Mouse (Mus musculus) cerebellum, adult 11 months (tissue): Measurements from ENCODE around the gene Celsr1.

Experiments
- DNase-seq: peaks from one replicate; pipeline ENCODE4 v3.0.0; 2022

Celsr1 gene

DNA sequence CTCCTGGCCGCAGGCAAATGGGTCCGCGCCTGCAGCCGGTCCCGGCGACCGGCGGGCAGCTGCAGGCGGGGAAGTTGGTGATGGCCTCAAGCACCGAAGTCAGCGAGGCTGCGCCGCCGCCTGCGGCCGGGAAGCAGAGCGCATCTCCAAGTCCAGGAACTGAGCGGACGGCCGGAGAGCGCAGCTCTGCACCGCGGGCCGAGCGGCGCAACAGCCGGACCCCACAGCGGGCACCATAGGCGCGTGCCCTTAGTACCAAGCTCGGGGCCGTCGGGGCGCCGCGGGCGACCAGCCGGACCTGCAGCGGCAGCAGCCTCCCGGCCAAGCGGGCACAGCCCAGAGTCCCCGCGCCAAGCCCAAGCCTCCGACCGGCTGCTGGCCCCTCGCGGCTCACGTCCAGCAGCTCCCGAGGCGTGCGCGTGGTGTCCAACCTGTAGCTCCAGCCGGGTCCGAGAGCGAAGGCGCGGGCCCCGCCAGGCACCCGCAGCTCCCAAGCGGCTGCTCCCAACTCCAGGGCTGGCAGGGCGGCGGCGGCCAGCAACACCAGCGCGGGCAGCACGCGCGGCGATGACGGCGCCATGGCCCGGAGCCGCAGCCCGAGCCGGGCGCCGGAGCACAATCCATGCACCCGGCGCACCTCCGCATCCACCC, at the start of gene Celsr1:
TSS of gene Celsr1 (minus strand) at position 587 of the 651 bp plus-strand sequence.
- DNase-seq, result no peak

GRCm38 (mm10) chr15:86083261-86083741, 49.7 kb upstream of the Celsr1 start:
- no peak for DNase-seq

- peak; percentile 83 for DNase-seq
These were observed 49.0 kb upstream of the Celsr1 start for GRCm38 (mm10) chr15:86082551-86082961.

- DNase-seq, result no peak
These were observed 48.1 kb upstream of the Celsr1 start for GRCm38 (mm10) chr15:86081654-86082053.

- DNase-seq, result no peak
These were observed 46.8 kb upstream of the Celsr1 start for GRCm38 (mm10) chr15:86080408-86080807.

DNA sequence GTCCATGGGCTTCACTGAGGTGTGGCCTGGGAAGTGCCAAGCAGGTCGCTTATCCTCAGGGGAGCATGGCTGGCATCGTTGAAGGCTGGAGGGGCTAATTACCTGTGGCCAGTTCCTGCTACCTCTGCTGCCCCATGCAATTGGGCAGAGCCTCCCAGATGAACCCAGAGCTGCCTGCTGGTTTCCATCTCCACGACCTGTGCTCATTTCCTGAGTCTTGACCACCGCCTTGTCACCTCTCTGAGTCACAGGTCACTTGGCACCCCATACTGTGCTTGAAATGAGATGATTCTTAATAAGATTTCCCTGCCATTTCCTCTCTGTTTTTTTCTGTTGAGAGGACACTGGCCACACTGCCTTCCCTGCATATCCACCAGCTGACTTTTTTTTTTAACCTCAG, 46.3 kb upstream of the Celsr1 start:
- DNase-seq, result no peak

- DNase-seq, result no peak
These were observed 45.9 kb upstream of the Celsr1 start for GRCm38 (mm10) chr15:86079467-86079866.

GRCm38 (mm10) chr15:86078481-86079216, 45.1 kb upstream of the Celsr1 start:
- no peak for DNase-seq

DNA sequence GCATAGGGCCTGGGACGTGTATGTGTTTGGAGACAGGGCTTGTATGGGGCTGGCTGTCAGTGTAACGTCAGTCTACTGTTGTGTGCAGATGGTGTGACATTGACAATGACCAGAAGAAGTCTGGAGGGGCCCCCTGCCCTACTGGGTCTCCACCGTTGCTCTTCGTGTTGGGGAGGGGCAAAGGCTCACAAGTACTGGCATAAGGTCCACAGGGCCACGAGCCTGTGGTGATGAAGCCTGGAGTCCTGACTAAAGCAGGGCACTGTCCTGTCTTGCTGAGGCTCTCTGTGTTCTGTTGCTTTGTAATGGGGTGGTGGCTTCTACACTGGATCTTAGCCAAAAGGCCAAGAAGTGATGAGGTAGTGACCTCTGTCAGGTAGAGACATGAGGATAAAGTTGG, 44.4 kb upstream of the Celsr1 start:
- no peak for DNase-seq

GRCm38 (mm10) chr15:86076378-86076777, 42.8 kb upstream of the Celsr1 start:
- no peak for DNase-seq

DNA sequence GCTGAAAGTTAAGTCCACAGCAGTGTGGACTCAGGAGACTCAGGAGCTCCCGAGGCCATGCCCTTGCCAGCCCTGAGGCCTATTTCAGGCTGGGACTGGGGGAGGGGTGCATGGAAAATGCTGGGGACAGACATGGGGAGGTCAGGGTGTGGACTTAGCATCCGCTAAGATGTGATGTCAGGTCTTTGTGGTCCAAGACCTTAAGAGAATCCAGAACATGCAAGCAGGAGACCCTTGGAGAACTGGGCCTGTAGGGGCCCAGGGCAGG, 42.4 kb upstream of the Celsr1 start:
- no peak for DNase-seq

GRCm38 (mm10) chr15:86075305-86076047, 41.9 kb upstream of the Celsr1 start:
- no peak for DNase-seq

DNA sequence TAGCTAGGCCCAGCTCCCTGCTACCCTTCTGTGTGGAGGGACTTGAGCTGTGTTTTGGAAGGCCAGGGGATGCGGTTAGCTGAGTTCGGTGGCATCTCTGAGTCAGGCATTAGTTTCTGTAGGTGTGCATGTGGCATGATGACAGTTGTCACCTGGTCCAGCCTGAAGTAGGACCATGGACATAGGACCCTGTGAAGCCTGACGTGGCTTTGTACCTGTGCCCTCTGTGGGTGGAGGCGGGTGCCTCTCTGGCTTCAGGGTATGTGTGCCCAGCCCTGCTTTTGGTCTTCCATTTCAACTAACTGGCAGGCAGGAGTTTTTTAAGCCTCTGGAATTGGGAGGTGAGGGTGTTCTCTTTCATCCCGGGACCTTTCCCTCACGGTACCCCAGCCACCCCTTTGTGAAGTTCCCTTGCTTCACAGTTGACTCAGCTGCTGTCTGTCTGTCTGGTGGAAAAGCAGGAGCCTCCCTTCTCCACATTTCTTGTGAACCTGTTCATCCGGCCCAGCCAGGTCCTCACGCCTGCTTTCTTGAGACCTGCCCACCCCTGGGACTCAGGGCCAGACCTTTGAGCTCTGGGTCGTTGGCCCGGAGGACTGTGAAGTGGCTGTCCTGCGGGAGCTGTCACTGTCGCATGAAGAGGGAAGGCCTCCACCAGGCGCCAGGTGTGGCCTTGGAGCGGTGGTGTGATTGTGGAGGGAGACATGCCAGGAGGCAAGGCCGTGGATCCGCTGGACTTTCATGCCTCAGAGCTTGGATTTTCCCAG, 40.8 kb upstream of the Celsr1 start:
- DNase-seq, result no peak

- no peak for DNase-seq
These were observed 37.6 kb upstream of the Celsr1 start for GRCm38 (mm10) chr15:86071166-86071565.

- no peak for DNase-seq
These were observed 36.8 kb upstream of the Celsr1 start for GRCm38 (mm10) chr15:86070368-86070767.

DNA sequence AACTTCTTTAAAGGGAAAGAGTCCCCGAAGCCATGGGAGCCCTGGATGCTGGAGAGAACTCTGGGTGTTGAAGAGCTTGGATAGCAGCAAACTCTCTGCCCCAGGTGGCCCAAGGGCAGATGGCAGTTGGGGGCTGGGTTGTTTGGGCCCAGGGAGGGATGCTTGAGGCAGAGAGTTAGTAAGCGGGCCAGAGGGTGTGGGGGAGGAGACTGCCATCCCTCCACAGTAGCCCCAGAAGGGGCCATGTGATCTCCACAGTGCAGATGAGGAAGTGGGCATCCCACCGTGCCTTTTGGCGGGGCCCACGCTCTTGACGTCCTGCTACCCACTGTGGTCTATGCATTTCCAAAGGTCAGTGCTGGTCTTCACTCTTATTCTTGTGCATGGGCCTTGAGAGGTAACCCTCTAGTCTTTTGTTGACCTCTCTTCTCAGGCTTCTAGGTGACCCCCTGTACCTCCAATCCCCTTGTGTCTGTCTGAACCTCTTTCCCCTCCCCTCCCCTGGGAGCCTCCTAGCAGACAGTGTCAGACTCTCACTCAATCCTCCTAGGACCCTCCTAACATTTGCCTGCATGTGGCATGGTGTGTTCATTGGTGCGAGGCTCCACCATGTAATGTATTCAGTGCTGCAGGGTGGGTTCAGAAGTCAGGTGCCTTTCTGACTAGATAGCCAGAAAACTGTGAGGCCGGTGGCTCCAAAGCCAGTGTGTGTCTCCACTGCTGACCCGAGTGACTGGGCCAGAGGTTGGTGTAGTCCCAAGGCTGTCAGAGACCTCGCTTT, 35.6 kb upstream of the Celsr1 start:
- no peak for DNase-seq

DNA sequence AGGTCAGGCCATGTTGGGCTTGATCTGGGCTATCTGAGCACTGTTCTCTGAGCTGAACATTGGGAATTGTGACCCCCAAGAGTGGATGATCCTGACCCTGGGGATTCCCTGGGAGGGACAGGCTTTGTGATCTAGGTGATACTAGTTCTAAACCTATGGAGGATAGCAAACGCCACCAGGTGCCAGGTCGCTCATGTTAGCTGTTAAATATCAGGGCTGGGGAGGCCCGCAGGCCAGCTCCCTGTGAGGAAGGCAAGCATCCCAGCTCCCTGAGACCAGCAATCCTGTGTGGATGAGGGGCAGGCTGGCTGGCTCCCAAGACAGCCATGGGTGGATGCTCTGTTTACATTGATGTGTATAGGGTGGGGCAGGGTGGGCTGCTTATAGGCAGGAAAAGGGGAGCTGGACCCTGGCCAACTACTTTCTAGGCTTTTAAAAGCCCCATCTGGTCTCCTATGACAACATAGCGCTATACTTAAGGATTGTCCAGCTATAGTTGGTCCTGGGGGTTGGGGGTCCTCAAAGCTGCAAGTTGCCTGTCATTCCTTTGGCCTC, 34.4 kb upstream of the Celsr1 start:
- no peak for DNase-seq

DNA sequence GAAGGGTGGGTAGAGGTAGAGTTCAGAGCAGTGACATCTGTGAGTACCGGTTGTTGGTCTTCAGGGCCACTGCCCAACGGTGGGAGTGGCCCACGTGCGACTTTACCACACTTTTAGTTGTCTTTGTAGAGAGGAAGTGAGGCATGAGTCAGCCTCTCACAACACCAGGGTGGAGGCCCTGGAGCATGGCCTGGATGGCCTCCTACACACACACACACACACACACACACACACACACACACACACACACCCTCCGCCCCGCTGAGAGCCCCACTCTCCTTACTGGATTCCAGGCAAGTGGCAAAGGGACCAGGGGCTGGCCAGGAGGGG, 34.0 kb upstream of the Celsr1 start:
- DNase-seq, result no peak

- DNase-seq, result no peak
These were observed 33.4 kb upstream of the Celsr1 start for GRCm38 (mm10) chr15:86066836-86067580.

- DNase-seq, result no peak
These were observed 31.8 kb upstream of the Celsr1 start for GRCm38 (mm10) chr15:86065367-86065766.

DNA sequence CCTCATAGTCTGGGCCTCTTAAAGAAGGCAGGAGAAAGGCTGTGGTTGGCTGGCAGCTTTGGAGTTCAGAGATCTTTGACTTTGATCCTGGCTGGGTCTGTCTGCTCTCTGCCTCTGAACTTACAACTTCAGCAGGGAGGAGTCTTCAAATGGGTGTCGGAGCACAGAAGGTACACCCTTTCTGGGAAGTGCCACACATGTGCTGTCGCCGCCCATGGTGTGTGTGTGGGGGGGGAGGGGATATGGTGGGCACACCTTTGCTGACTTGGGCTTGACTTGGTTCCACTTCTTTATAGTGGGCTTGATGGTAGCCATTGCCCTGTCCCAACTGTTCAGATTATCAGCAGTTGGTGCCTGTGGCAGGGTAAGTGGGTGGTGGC, 31.3 kb upstream of the Celsr1 start:
- no peak for DNase-seq
